Mouse (Mus musculus): ENCODE data around the gene 1700049E17Rik2. TPM values are rescaled to one million over a fixed set of nuclear protein-coding genes. Genes with fewer than 3 reads are reported as not detected.
"Not testable (repeated sequence)": the region's sequence is repeated elsewhere in the genome, so short reads cannot be mapped to it uniquely, and the experiment has no call there.

Gene 1700049E17Rik2
- polyA plus RNA-seq (2015; fragmentation: Nextera tagmentation; extraction: Ambion mirVana): not detected in 2 replicates

DNA sequence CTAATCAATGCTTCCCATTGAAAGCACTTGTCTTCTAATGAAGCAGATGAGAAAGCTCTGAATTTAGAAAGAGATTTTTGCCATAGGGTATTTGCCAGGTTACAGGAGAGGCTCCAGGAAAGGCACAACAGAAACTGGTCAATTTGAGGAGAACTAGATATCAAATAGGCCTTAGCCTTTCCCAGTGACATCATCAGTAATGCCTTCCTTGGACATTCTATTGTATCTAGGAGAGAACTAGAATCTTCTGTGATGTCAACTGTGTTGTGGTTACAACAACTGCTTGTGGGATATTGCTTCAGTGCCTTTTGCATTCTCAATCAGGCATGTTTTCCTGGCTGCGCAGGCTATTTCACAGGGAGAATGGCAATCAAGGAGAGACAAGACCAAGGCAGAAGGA lies at the start of gene 1700049E17Rik2:
Gene 1700049E17Rik2 (plus strand): TSS at position 301 of the 400 bp plus-strand sequence.
- not testable (repeated sequence) for H3K4me3 ChIP-seq; H3K27ac ChIP-seq (replicated peaks); H3K9ac ChIP-seq; H3K4me2 ChIP-seq; H3K9me3 ChIP-seq; H3K36me3 ChIP-seq; H3K27me3 ChIP-seq (replicated peaks); H3K4me1 ChIP-seq; ATAC-seq (ENCODE audit: extremely low read depth, insufficient number of reproducible peaks, low FRiP score, low TSS enrichment)
- WGBS: no CpG with 5 or more reads among the region's 1 CpGs

- not testable (repeated sequence) for H3K27me3 ChIP-seq (replicated peaks); H3K4me3 ChIP-seq; H3K9me3 ChIP-seq; H3K9ac ChIP-seq; H3K4me1 ChIP-seq; ATAC-seq (ENCODE audit: extremely low read depth, insufficient number of reproducible peaks, low FRiP score, low TSS enrichment); H3K27ac ChIP-seq (replicated peaks); H3K36me3 ChIP-seq; H3K4me2 ChIP-seq
- WGBS: 60% methylated on average over 1 of the region's 1 CpGs
Observed at GRCm38 (mm10) chr14:41524695-41525094, 48.3 kb upstream of the 1700049E17Rik2 start.

GRCm38 (mm10) chr14:41555483-41555882 lies 17.5 kb upstream of the 1700049E17Rik2 start, which contains the start of gene Gm7970:
TSS of gene Gm7970 (minus strand) at chr14:41555583.
- H3K9ac ChIP-seq; H3K4me1 ChIP-seq; H3K4me3 ChIP-seq; ATAC-seq (ENCODE audit: extremely low read depth, insufficient number of reproducible peaks, low FRiP score, low TSS enrichment); H3K4me2 ChIP-seq; H3K27me3 ChIP-seq (replicated peaks); H3K9me3 ChIP-seq; H3K36me3 ChIP-seq; H3K27ac ChIP-seq (replicated peaks): not testable (repeated sequence)
- no CpG with 5 or more reads among the region's 2 CpGs for WGBS

- WGBS: 67% methylated on average over 1 of the region's 1 CpGs
- not testable (repeated sequence) for ATAC-seq (ENCODE audit: extremely low read depth, insufficient number of reproducible peaks, low FRiP score, low TSS enrichment); H3K27ac ChIP-seq (replicated peaks); H3K4me1 ChIP-seq; H3K9me3 ChIP-seq; H3K9ac ChIP-seq; H3K4me3 ChIP-seq; H3K4me2 ChIP-seq; H3K36me3 ChIP-seq; H3K27me3 ChIP-seq (replicated peaks)
Observed at GRCm38 (mm10) chr14:41586346-41586745, 13.3 kb downstream of the 1700049E17Rik2 start.

DNA sequence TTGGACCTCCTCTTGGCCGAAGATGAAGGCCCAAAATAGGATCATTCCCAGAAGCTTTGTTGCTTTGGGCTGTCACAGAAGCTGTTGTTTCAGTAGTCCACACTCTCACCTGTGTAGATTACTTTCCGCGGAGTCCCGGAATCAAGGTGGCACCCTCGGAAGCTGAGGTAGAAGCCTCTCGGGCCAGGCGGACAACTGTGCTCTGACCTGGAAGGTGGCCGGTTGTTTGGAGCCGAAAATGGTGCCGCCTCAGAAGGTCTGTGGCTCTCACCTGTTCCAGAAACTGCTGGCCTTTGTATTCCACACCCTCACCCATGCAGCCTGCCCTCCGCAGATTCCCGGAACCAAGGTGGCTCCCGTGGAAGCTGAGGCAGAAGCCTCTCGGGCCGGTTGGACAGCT lies 27.9 kb downstream of the 1700049E17Rik2 start:
- ATAC-seq (ENCODE audit: extremely low read depth, insufficient number of reproducible peaks, low FRiP score, low TSS enrichment); H3K9ac ChIP-seq; H3K9me3 ChIP-seq; H3K4me2 ChIP-seq; H3K27ac ChIP-seq (replicated peaks); H3K4me3 ChIP-seq; H3K36me3 ChIP-seq; H3K27me3 ChIP-seq (replicated peaks); H3K4me1 ChIP-seq: not testable (repeated sequence)
- WGBS: 85% methylated on average over 15 of the region's 15 CpGs

GRCm38 (mm10) chr14:41610690-41611089 lies 37.7 kb downstream of the 1700049E17Rik2 start:
- H3K9me3 ChIP-seq; H3K4me3 ChIP-seq; H3K36me3 ChIP-seq; H3K27ac ChIP-seq (replicated peaks); H3K9ac ChIP-seq; H3K4me2 ChIP-seq; ATAC-seq (ENCODE audit: extremely low read depth, insufficient number of reproducible peaks, low FRiP score, low TSS enrichment); H3K27me3 ChIP-seq (replicated peaks); H3K4me1 ChIP-seq: not testable (repeated sequence)
- WGBS: 52% methylated on average over 1 of the region's 1 CpGs

DNA sequence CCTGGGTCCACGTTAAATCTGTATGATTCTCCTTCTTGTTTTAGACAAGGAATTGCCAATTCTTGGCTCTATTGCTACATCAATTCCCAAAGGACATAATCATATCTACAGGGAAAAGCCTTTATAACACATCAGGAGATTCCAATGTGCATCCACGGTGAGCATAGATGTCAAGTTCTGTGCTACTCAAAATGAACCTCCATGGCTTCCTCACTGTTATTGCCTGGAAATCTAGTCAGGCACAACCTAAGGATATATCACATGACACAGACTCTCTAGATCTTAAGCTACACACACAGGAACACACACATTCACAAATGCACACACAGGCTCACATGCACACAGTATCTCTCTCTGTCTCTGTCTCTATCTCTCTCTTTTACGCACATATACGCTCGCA lies 49.5 kb downstream of the 1700049E17Rik2 start:
- H3K4me2 ChIP-seq; ATAC-seq (ENCODE audit: extremely low read depth, insufficient number of reproducible peaks, low FRiP score, low TSS enrichment); H3K9ac ChIP-seq; H3K27me3 ChIP-seq (replicated peaks); H3K4me3 ChIP-seq; H3K27ac ChIP-seq (replicated peaks); H3K9me3 ChIP-seq; H3K4me1 ChIP-seq; H3K36me3 ChIP-seq: not testable (repeated sequence)
- WGBS: 83% methylated on average over 5 of the region's 5 CpGs

- WGBS: 67% methylated on average over 1 of the region's 2 CpGs
Observed at GRCm38 (mm10) chr14:41624512-41624911, 51.5 kb downstream of the 1700049E17Rik2 start, which contains the start of gene Gm3072. TSS of gene Gm3072 (minus strand) at chr14:41624612.

DNA sequence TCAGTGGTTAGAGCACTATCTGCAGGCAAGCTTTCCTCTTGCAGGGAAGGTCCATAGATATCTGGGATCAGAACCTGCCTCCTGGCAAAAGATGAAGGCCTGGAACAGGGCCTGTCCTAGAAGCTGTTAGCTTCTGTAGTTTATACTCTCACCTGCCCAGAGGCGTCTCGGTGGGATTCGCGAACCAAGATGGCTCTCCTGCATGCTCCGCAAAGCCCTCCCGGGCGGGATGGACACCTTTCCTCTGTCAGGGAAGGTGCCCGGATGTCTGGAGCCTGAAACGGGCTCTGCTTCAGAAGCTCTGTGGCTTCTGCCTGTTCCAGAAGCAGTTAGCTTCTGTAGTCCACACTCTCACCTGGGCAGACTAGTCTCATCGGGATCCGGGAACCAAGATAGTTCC lies 57.1 kb downstream of the 1700049E17Rik2 start:
- WGBS: 89% methylated on average over 9 of the region's 11 CpGs
- not testable (repeated sequence) for H3K4me2 ChIP-seq; H3K27me3 ChIP-seq (replicated peaks); H3K36me3 ChIP-seq; H3K4me1 ChIP-seq; H3K27ac ChIP-seq (replicated peaks); H3K4me3 ChIP-seq; H3K9me3 ChIP-seq; H3K9ac ChIP-seq; ATAC-seq (ENCODE audit: extremely low read depth, insufficient number of reproducible peaks, low FRiP score, low TSS enrichment)

More at GRCm38 (mm10) chr14:41624512-41624911, 51.5 kb downstream of the 1700049E17Rik2 start, which contains the start of gene Gm3072:
- H3K4me2 ChIP-seq; H3K4me3 ChIP-seq; H3K27me3 ChIP-seq (replicated peaks); H3K36me3 ChIP-seq; H3K27ac ChIP-seq (replicated peaks); H3K4me1 ChIP-seq; H3K9ac ChIP-seq; ATAC-seq (ENCODE audit: extremely low read depth, insufficient number of reproducible peaks, low FRiP score, low TSS enrichment); H3K9me3 ChIP-seq: not testable (repeated sequence)

Other genes with a start within 250 kb of the 1700049E17Rik2 start
- gene Gm5798, start 224.6 kb upstream of the 1700049E17Rik2 start, polyA plus RNA-seq (2015; fragmentation: Nextera tagmentation; extraction: Ambion mirVana): not detected in 2 replicates
- gene Gm7945, start 186.8 kb upstream of the 1700049E17Rik2 start, polyA plus RNA-seq (2015; fragmentation: Nextera tagmentation; extraction: Ambion mirVana): not detected in 2 replicates
- not detected in 2 replicates for gene Gm6482, start 164.9 kb upstream of the 1700049E17Rik2 start, polyA plus RNA-seq (2015; fragmentation: Nextera tagmentation; extraction: Ambion mirVana)
- not detected in 2 replicates for gene Gm7954, start 119.7 kb upstream of the 1700049E17Rik2 start, polyA plus RNA-seq (2015; fragmentation: Nextera tagmentation; extraction: Ambion mirVana)
- not detected in 2 replicates for gene Gm3486, start 83.7 kb upstream of the 1700049E17Rik2 start, polyA plus RNA-seq (2015; fragmentation: Nextera tagmentation; extraction: Ambion mirVana)
- gene Gm7970, start 17.6 kb upstream of the 1700049E17Rik2 start, polyA plus RNA-seq (2015; fragmentation: Nextera tagmentation; extraction: Ambion mirVana): not detected in 2 replicates
- not detected in 2 replicates for gene Gm3072, start 51.4 kb downstream of the 1700049E17Rik2 start, polyA plus RNA-seq (2015; fragmentation: Nextera tagmentation; extraction: Ambion mirVana)
- not detected in 2 replicates for gene Gm3676, start 73.3 kb downstream of the 1700049E17Rik2 start, polyA plus RNA-seq (2015; fragmentation: Nextera tagmentation; extraction: Ambion mirVana)
- not detected in 2 replicates for gene Gm8068, start 128.7 kb downstream of the 1700049E17Rik2 start, polyA plus RNA-seq (2015; fragmentation: Nextera tagmentation; extraction: Ambion mirVana)
- gene Gm7929, start 177.4 kb downstream of the 1700049E17Rik2 start, polyA plus RNA-seq (2015; fragmentation: Nextera tagmentation; extraction: Ambion mirVana): not detected in 2 replicates
- not detected in 2 replicates for gene Gm47189, start 199.2 kb downstream of the 1700049E17Rik2 start, polyA plus RNA-seq (2015; fragmentation: Nextera tagmentation; extraction: Ambion mirVana)